Comparison of ENCODE assay signal across 11 mouse cellular contexts in genomic region chr11:117498137-117498511, GRCm38 (mm10). TPM values are rescaled to one million over a fixed set of nuclear protein-coding genes. Genes with fewer than 3 reads are reported as not detected.
A peak's percentile ranks its signal among the peaks of the same experiment; 100 is the strongest.
DNase-seq lines count a peak whose midpoint lies in the region; ATAC-seq and TF ChIP-seq lines count a peak whose summit lies in the region.
"Had no signal": no experiment of that assay in that cellular context is flagged by ENCODE, and none has a peak within 500 bp of the region (broad histone marks: within the 10 kb centered on the region; RNA-seq: fewer than 3 reads in every experiment).

No protein-coding gene starts in this region.

- no peaks in the 10 kb centered on the region for H3K79me2 ChIP-seq in myocyte (ENCODE audit: control insufficient read depth, insufficient read depth)

- peak overlapping the region; percentile 44 for H3K4me2 ChIP-seq in kidney, embryonic 16.5 days (replicated peaks; ENCODE audit: low read depth, low read length)
- peak overlapping the region; percentile 43 for H3K4me2 ChIP-seq in forebrain, embryonic 12.5 days
- no peak overlapping the region for H3K4me2 ChIP-seq in intestine, embryonic 16.5 days (ENCODE audit: low read depth, low read length)
- peak overlapping the region; percentile 47 for H3K4me2 ChIP-seq in myocyte (ENCODE audit: low read depth)

- H3ac ChIP-seq in myocyte (ENCODE audit: control insufficient read depth, insufficient read length), result no peak overlapping the region

- H3K4me3 ChIP-seq in kidney, embryonic 16.5 days (ENCODE audit: low read length), result no peak overlapping the region
- no peak overlapping the region for H3K4me3 ChIP-seq in forebrain, embryonic 12.5 days (replicated peaks)
- H3K4me3 ChIP-seq in intestine, embryonic 16.5 days (ENCODE audit: low read length), result no peak overlapping the region
- no peak overlapping the region for H3K4me3 ChIP-seq in myocyte
- H3K4me3 ChIP-seq: left cerebral cortex, adult 2 months had no signal

- peak; percentile 24; the same call in 1 of the 2 replicates for ATAC-seq in kidney, embryonic 16.5 days (ENCODE audit: low FRiP score, low TSS enrichment)
- peak; percentile 51 for ATAC-seq in forebrain, embryonic 12.5 days (ENCODE audit: low FRiP score)
- ATAC-seq in intestine, embryonic 16.5 days, result no peak
- no peak for ATAC-seq in inflammation-experienced regulatory T-cells, adult 6 months

- no peak for DNase-seq in kidney, adult 11 months
- no peak for DNase-seq in left cerebral cortex, adult 18-20 months (ENCODE audit: low spot score in 2 of 2)
- no peak for DNase-seq in cerebellum, adult 11 months

- H3K36me3 ChIP-seq in kidney, embryonic 16.5 days (ENCODE audit: insufficient read depth, low read length), result no peaks in the 10 kb centered on the region
- H3K36me3 ChIP-seq in forebrain, embryonic 12.5 days (replicated peaks), result no peaks in the 10 kb centered on the region
- H3K36me3 ChIP-seq in intestine, embryonic 16.5 days (ENCODE audit: control insufficient read depth, insufficient read depth, low read length), result no peaks in the 10 kb centered on the region
- no peaks in the 10 kb centered on the region for H3K36me3 ChIP-seq in myocyte (ENCODE audit: control insufficient read depth, insufficient read depth)

- H3K27ac ChIP-seq in kidney, embryonic 16.5 days (ENCODE audit: low read length), result peak overlapping the region; percentile 78
- peak overlapping the region; percentile 95 for H3K27ac ChIP-seq in forebrain, embryonic 12.5 days
- 0 out of 2 replicates have a peak overlapping the region, but pooled peaks have one; percentile 7 for H3K27ac ChIP-seq in intestine, embryonic 16.5 days (ENCODE audit: low read length)
- H3K27ac ChIP-seq: left cerebral cortex, adult 2 months had no signal

- H3K4me1 ChIP-seq in kidney, embryonic 16.5 days (ENCODE audit: insufficient read depth, low read length), result peaks cover 19% of the 10 kb centered on the region
- peaks cover 46% of the 10 kb centered on the region for H3K4me1 ChIP-seq in forebrain, embryonic 12.5 days
- H3K4me1 ChIP-seq in intestine, embryonic 16.5 days (ENCODE audit: control insufficient read depth, insufficient read depth, low read length), result peaks cover 6% of the 10 kb centered on the region; the same call in 1 of the 2 replicates

- H3K9me3 ChIP-seq in kidney, embryonic 16.5 days (ENCODE audit: low read length), result no peaks in the 10 kb centered on the region
- no peaks in the 10 kb centered on the region for H3K9me3 ChIP-seq in forebrain, embryonic 12.5 days
- no peaks in the 10 kb centered on the region for H3K9me3 ChIP-seq in intestine, embryonic 16.5 days (ENCODE audit: control insufficient read depth, low read length)

- H3K9ac ChIP-seq in kidney, embryonic 16.5 days (replicated peaks; ENCODE audit: low read length), result 0 out of 2 replicates have a peak overlapping the region, but pooled peaks have one; percentile 26
- 0 out of 2 replicates have a peak overlapping the region, but pooled peaks have one; percentile 33 for H3K9ac ChIP-seq in forebrain, embryonic 12.5 days
- no peak overlapping the region for H3K9ac ChIP-seq in intestine, embryonic 16.5 days (ENCODE audit: low read depth, low read length)

- TF ChIP-seq POLR2A in myocyte (IDR thresholded peaks at IDR 0.05; ENCODE audit: insufficient read length, low read depth), result no peak

- no peaks in the 10 kb centered on the region for H3K27me3 ChIP-seq in kidney, embryonic 16.5 days (ENCODE audit: insufficient read depth, low read length)
- H3K27me3 ChIP-seq in forebrain, embryonic 12.5 days, result peaks cover 11% of the 10 kb centered on the region; the same call in 1 of the 2 replicates
- no peaks in the 10 kb centered on the region for H3K27me3 ChIP-seq in intestine, embryonic 16.5 days (replicated peaks; ENCODE audit: control insufficient read depth, insufficient read depth, low read length)
- H3K27me3 ChIP-seq in myocyte (ENCODE audit: control insufficient read depth, insufficient read depth, insufficient read length), result peaks cover 20% of the 10 kb centered on the region

- 70% methylated on average over 1 of the region's 1 CpGs for WGBS in kidney, embryonic 16.5 days
- 54% methylated on average over 1 of the region's 1 CpGs for WGBS in forebrain, embryonic 12.5 days
- 36% methylated on average over 1 of the region's 1 CpGs for WGBS in intestine, embryonic 16.5 days

TF ChIP-seq in myocyte, 11 proteins besides CTCF, POLR2A, EP300 and RAD21:
- TF ChIP-seq MYOD1 (IDR thresholded peaks at IDR 0.05; ENCODE audit: control insufficient read depth in 1 of 3, insufficient read length in 2 of 3, low read depth in 2 of 3) (peak in 1 of 3 experiments; percentile 15), USF1 (IDR thresholded peaks at IDR 0.05; ENCODE audit: low read depth) (no peak)

RNA-seq across cellular contexts. Expression of gene Gm11733, which starts 14.0 kb away (rescaled TPM):
- polyA plus RNA-seq in kidney, embryonic 16.5 days (2015; fragmentation: Nextera tagmentation; extraction: Ambion mirVana), result not detected in 2 replicates
- polyA plus RNA-seq in forebrain, embryonic 12.5 days (2016; fragmentation: Nextera tagmentation; extraction: Ambion mirVana), result 0.20 TPM in 1 of 2 replicates, not detected in the other
- 0.05 TPM in 1 of 2 replicates, not detected in the other for polyA plus RNA-seq in intestine, embryonic 16.5 days (2015; fragmentation: Nextera tagmentation; extraction: Ambion mirVana)
- polyA plus RNA-seq in myocyte (2012; fragmentation: generic; extraction: Trizol), result not detected
- under 1 TPM in 1 of 2 experiments, not detected in 1; 0.19 TPM for total RNA-seq in left cerebral cortex, adult 18-20 months (2021)
- not detected for polyA plus RNA-seq in inflammation-experienced regulatory T-cells, adult 6 months (2017; shearing (Covaris generic))
- total RNA-seq: gastrocnemius, postnatal 36 days; megakaryocyte, adult 5-6 weeks had no signal

Comparison
In these comparisons a context has a peak if more than half of its experiments do, and no peak if none do; other contexts are left out.
1. ATAC-seq: peak in kidney, embryonic 16.5 days (single experiment) and forebrain, embryonic 12.5 days (single experiment); none in intestine, embryonic 16.5 days (single experiment) and inflammation-experienced regulatory T-cells, adult 6 months (single experiment).
2. H3K27ac ChIP-seq: peak in every context shown above with its lines; median percentile 95 in forebrain, embryonic 12.5 days; 78 in kidney, embryonic 16.5 days; 7 in intestine, embryonic 16.5 days.